Mouse (Mus musculus) lung, adult 2 months (tissue): ENCODE data around the gene Git2.

ENCODE experiments used
- CTCF ChIP-seq: fragments of 200-500 bp; IDR thresholded peaks from 2 replicates; pipeline ENCODE4 v1.5.1; 2011; ENCODE audit warnings: mild to moderate bottlenecking, low read length, control low read depth; ENCODE audit not compliant: insufficient read depth
- POLR2A ChIP-seq: fragments of 200-500 bp; IDR thresholded peaks from 2 replicates; pipeline ENCODE4 v1.6.1; 2011; ENCODE audit warnings: low read depth, mild to moderate bottlenecking, control low read depth, low read length, borderline replicate concordance; ENCODE audit errors: extremely low read depth

GRCm38 (mm10) chr5:114795653-114796052, 20.3 kb upstream of the Git2 start:
- no peak for TF ChIP-seq POLR2A
- TF ChIP-seq CTCF, result no peak
